Mouse (Mus musculus) ES-CJ7 (cell line): ENCODE results near the gene Slc9a3r2.
A peak's percentile ranks its signal among the peaks of the same experiment; 100 is the strongest.
"Not testable (repeated sequence)": the region's sequence is repeated elsewhere in the genome, so short reads cannot be mapped to it uniquely, and the experiment has no call there.

Source experiments
- DNase-seq: peaks from one replicate; pipeline ENCODE4 v3.0.0; 2011; ENCODE audit warnings: low read depth, low spot score

The Slc9a3r2 gene

DNA sequence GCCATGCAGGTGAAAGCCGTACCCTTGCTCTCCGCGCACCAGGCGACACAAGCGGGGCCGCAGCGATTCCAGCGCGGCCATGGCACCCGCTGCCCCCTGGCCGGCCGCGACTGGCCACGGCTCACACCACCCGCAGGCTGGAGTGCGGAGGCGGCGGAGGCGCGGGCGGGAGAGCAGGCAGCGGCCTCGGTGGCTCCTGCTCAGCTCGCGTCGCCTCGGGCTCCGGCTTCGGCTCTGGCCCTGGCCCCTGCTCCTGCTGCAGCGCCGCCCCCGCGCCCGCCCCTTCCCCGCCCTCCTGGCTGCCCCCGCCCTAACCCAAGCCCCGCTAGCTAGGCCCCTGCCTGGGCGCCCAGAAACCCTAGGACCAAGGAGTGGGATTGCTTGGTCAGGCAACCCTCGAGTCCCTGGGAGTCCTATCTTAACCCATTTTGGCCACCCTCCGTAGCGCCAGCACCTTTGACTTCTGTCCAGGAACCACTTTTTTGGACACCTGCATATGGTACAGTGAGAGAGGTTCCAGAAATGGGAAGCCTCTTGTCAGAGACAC, at the start of gene Slc9a3r2:
Slc9a3r2 (minus strand) TSS at position 258 of the 547 bp plus-strand sequence.
- no peak for DNase-seq

- no peak for DNase-seq
Measured at GRCm38 (mm10) chr17:24699473-24699872, 49.3 kb upstream of the Slc9a3r2 start.

DNA sequence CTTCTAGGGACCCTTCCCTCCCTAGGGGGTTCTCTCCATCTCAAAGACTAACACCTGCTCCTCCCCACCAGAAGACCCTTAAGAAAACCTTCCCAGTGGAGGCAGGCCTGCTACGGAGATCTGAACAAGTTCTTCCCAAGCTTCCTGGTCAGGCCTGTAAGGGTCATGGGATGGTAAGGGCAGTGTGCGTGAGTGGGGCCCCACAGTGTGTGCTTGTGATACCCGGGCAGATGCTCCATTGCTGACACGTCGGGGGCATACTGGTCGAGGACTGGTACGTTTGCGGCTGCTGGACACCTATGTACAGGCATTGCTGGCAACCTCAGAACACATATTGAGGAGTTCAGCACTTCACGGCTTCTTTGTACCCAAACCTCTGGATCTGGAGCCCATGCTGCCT, 48.6 kb upstream of the Slc9a3r2 start:
- no peak for DNase-seq

GRCm38 (mm10) chr17:24697985-24698384, 47.9 kb upstream of the Slc9a3r2 start:
- DNase-seq, result peak; percentile 61

DNA sequence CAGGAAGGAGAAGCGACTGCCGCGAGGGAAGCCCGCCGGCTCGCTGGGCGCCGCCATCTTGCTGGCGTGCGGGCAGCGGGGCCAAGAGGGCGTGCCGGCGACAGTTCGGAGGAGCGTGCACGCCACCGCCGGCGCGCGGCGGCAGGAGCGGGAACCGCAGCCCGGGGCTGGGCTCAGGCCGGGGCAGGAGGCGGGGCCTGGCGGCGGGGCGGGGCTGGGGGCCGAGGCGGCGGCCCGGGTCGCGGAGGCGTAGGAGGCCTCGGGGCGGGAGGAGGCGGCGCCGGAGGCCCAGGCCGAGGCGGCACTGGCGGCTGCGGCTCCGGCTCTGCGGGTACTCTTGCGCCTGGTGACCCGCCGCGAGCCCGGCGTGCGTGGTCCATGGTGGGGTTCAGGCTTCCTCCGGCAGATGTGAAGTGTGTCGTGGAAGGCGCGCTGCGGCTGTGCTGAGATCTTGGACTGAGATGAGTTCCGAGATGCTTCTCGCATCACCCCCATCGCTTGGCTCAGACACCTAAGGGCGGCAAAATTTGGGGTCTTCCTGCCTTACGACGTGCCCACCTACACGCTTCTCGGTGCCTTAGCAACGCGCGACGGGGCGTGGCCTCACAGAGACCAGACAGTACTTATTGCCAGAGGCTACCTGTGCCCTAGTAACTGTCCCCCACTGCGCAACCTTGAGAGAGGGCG, 46.0 kb upstream of the Slc9a3r2 start, which contains the start of the genes Gfer and Noxo1:
Gfer (minus strand) TSS at position 146 of the 687 bp plus-strand sequence.
Noxo1 (plus strand) TSS at position 224 of the 687 bp plus-strand sequence.
- peak; percentile 92 for DNase-seq

DNA sequence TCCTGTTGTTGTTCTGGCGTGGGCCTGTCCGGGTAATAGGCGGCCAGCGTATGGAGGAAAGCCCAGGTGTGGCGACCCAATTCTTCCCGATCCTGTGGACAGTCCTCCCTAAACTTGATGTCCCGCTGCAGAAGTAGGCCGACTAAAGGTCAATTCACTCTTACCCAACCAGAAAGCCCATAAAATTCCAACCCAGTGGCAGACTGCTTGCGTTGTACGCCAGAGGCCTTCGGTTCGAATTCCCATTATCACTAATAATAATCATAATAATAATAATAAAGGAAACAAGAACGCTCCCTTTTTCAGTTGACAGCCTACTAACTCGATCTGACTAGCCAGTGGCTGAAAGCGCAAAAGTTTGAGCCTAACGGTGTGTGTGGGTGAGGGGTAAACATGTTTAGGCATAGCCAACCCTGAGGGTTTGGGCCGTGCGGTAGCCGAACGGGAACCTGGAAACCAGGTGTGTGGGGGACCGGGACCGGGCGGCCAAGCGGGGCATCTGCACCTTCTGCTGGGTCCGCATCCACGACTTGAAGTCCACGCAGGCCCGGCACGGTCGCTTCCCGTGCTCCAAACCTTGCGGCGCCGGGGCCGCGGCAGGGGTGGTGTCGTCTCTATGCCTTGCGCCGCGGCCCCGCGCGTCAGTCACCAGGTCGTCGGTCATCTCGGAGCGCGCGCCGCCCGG, 45.3 kb upstream of the Slc9a3r2 start:
- DNase-seq, result no peak

GRCm38 (mm10) chr17:24692385-24692784, 42.3 kb upstream of the Slc9a3r2 start:
- DNase-seq, result no peak

- no peak for DNase-seq
Measured at GRCm38 (mm10) chr17:24689251-24690081, 39.3 kb upstream of the Slc9a3r2 start, which contains the start of gene Syngr3. Gene Syngr3, minus strand, starts transcription at chr17:24689955.

DNA sequence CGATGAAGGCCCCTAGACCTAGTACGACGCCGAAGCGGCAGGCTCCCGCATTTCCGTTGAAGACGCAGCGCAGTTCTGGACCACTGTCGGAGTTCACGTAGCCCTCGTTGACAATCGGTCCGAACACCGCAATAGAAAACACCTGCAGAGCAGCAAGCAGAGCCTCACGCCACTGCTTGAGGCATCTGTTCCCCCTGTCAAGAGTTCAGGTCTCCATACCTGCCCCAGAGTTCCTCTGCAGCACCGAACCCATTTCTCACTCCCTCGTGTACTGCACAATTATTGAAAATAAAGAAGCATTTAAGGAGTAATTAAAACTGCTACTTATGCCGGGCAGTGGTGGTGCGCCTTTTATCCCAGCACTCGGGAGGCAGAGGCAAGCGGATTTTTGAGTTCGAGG, 37.5 kb upstream of the Slc9a3r2 start:
- DNase-seq, result no peak

- DNase-seq, result peak; percentile 60
Measured at GRCm38 (mm10) chr17:24687146-24687595, 37.0 kb upstream of the Slc9a3r2 start.

DNA sequence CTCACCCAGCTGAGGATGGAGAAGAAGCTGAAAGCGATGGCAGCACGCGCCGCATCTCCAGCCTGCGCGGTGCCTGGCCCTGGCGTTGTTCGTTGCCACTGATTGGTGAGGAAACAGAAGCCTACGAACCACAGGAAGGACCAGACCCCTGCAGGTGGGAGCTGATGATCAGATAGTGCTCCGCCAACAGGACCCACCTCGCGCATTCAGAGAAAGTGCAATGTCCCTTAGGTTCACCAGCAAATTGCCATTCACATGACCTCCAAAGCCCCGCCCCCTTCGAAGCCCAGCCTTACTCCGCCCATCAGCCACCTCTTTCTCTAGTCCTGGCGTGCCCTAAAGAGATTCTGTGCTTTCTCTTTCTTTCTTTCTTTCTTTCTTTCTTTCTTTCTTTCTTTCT, 36.4 kb upstream of the Slc9a3r2 start:
- DNase-seq, result peak; percentile 80

DNA sequence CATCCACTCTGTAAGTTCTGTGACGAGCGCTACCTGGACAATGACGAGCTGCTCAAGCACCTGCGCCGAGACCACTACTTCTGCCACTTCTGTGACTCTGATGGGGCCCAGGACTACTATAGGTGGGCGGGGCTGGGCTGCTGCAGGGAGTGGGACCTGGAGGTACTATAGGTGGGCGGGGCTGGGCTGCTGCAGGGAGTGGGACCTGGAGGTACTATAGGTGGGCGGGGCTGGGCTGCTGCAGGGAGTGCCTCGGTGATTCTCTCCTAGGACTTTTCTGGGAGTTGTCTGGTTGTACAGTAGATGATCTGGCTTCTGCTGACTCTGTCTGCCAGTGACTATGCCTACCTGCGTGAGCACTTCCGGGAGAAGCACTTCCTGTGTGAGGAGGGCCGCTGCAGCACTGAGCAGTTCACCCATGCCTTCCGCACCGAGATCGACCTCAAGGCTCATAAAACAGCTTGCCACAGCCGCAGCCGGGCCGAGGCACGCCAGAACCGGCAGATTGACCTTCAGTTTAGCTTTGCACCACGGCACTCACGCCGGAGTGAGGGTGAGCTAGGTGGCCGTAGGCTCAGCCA, 27.5 kb upstream of the Slc9a3r2 start:
- DNase-seq, result peak; percentile 82

GRCm38 (mm10) chr17:24676877-24677276, 26.8 kb upstream of the Slc9a3r2 start:
- no peak for DNase-seq

GRCm38 (mm10) chr17:24676187-24676586, 26.1 kb upstream of the Slc9a3r2 start:
- peak; percentile 87 for DNase-seq

DNA sequence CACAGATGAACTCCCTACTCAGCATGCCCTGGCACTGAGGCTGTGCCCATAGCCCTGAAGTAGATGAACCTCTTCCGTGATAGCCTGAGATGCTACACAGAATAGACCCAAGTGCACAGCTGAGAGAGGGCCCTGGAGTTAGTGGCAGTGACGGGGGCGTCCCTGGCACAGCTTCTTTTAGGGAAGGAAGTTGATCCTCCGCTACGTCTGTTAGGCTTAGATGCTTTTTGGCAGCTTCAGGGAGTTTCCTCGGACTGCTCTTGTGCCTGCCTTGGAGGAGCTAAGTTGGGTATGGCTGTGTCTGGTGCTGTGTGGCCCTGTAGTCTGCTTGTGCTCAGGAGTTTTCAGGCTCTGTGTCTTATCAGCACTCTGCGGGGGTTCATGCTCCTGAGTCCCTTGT, 24.1 kb upstream of the Slc9a3r2 start:
- DNase-seq, result no peak

DNA sequence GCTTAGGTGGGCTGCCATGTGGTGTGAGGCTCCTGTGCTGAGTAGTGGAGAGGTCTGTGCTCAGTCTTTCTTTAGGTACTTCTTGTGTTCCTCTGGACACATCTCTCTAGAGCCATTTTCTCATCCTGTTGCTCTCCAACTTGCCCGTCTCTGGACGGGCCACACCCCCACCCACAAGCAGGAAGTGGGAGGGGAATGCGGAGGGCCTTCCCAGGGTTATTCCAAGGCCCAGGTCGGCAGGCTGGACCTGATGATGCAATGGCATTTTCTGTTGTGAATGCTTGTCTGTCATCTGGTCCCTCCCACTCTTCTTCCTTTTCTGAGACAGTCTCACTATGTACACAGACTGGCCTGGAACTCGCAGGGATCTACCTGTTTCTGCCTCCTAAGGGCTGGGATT, 22.0 kb upstream of the Slc9a3r2 start:
- DNase-seq, result peak; percentile 66

GRCm38 (mm10) chr17:24671346-24671745, 21.2 kb upstream of the Slc9a3r2 start:
- no peak for DNase-seq

GRCm38 (mm10) chr17:24670246-24670844, 20.2 kb upstream of the Slc9a3r2 start:
- no peak for DNase-seq

DNA sequence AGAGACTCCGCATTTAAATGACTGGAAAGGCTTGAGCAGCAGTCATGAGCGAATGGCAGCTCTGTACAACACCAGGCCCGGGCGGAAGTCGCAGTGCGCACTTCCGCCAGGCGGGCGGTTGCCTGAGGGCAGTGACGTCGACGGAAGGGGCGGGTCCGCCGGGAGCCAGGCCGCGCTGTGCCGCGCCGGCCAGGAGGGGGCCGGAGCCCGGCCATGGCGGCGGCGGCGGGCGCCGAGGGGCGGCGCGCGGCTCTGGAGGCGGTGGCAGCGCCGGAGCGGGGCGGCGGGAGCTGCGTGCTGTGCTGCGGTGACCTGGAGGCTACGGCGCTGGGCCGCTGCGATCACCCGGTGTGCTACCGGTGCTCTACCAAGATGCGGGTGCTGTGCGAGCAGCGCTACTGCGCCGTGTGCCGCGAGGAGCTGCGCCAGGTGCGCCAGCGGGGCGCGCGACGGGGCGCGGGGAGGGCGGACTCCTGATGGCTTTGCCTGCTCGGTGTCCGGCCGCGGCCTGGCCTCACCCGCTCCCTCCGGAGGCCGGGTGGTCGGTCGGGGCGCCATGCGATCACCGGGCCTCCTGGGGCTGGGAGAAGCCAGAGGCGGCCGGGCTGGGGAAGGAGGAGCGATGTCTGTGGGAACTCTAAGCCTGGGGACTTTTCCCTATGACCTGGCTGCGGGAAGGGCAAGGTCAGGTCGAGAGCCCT, 19.6 kb upstream of the Slc9a3r2 start, which contains the start of gene Zfp598:
Zfp598 (plus strand) TSS at position 143 of the 701 bp plus-strand sequence.
- peak; percentile 90 for DNase-seq

DNA sequence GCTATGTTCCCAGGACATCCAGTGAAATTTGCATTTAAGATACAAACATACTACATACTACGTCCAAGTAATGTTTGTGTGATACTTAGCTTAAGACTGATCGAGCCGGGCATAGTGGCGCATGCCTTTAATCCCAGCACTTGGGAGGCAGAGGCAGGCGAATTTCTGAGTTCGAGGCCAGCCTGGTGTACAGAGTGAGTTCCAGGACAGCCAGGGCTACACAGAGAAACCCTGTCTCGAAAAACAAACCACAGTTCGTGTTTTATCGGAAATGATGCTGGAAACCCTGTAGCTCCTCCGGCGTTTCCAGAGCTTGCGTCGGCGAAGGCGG, 19.1 kb upstream of the Slc9a3r2 start:
- DNase-seq, result not testable (repeated sequence)
